Mouse (Mus musculus) olfactory bulb, adult 2 months (tissue): ENCODE data around the gene Tmbim4. TPM values are rescaled to one million over a fixed set of nuclear protein-coding genes. Genes with fewer than 3 reads are reported as not detected.

ENCODE experiments used
- H3K27ac ChIP-seq: fragments of 200-500 bp; 2 replicates; pipeline ENCODE4 v1.5.1; 2012; ENCODE audit warnings: low read depth, low read length; ENCODE audit not compliant: insufficient read depth
- H3K4me1 ChIP-seq: fragments of 200-500 bp; 2 replicates; pipeline ENCODE4 v1.6.1; 2012; ENCODE audit warnings: low read length; ENCODE audit not compliant: control insufficient read depth, insufficient read depth
- H3K4me3 ChIP-seq: fragments of 200-500 bp; 2 replicates; pipeline ENCODE4 v1.5.1; 2012; ENCODE audit warnings: mild to moderate bottlenecking, low read depth, low read length, moderate library complexity; ENCODE audit not compliant: insufficient read depth
- CTCF ChIP-seq: fragments of 200-500 bp; IDR thresholded peaks from 2 replicates; pipeline ENCODE4 v1.5.1; 2012; ENCODE audit warnings: low read depth, mild to moderate bottlenecking, low read length, moderate library complexity; ENCODE audit not compliant: insufficient read depth
- POLR2A ChIP-seq: fragments of 200-500 bp; IDR thresholded peaks from 2 replicates; pipeline ENCODE4 v1.6.1; 2012; ENCODE audit warnings: mild to moderate bottlenecking, low read depth, low read length, moderate library complexity; ENCODE audit not compliant: insufficient read depth
- WGBS: fragments of 180-500 bp; shearing (Covaris S2); methylation state at CpG from one replicate; pipeline ENCODE4 v1.1.7; 2018; 5-methylcytosine and 5-hydroxymethylcytosine counted together
- polyA plus RNA-seq: library from polyadenylated mRNA; stranded (reverse); fragments of >200 nt; gene quantifications from 2 replicates; pipeline ENCODE4 v1.2.4, GENCODE M21; 2012; ENCODE audit warnings: low replicate concordance; ENCODE audit not compliant: missing spikeins, insufficient read depth, insufficient read length

Tmbim4 gene
- polyA plus RNA-seq, 1 experiment: not detected

GRCm38 (mm10) chr10:120251791-120252190 lies 50.4 kb downstream of the Tmbim4 start:
- TF ChIP-seq POLR2A: no peak
- TF ChIP-seq CTCF: no peak
- no peak overlapping the region for H3K4me3 ChIP-seq
- H3K27ac ChIP-seq: no peak overlapping the region
- WGBS: 89% methylated on average over 4 of the region's 4 CpGs
- H3K4me1 ChIP-seq: no peaks in the 10 kb centered on the region

- H3K4me1 ChIP-seq: no peaks in the 10 kb centered on the region
- no peak for TF ChIP-seq CTCF
- no peak for TF ChIP-seq POLR2A
- no peak overlapping the region for H3K4me3 ChIP-seq
- WGBS: 42% methylated on average over 8 of the region's 8 CpGs
- no peak overlapping the region for H3K27ac ChIP-seq
Measured at GRCm38 (mm10) chr10:120252800-120253199, 51.4 kb downstream of the Tmbim4 start.

- WGBS: 24% methylated on average over 11 of the region's 11 CpGs
- TF ChIP-seq POLR2A: no peak
- TF ChIP-seq CTCF: no peak
- H3K4me1 ChIP-seq: no peaks in the 10 kb centered on the region
Measured at GRCm38 (mm10) chr10:120257231-120257630, 55.8 kb downstream of the Tmbim4 start.

GRCm38 (mm10) chr10:120267790-120268189 lies 66.4 kb downstream of the Tmbim4 start:
- 87% methylated on average over 12 of the region's 12 CpGs for WGBS
- TF ChIP-seq CTCF (no peak), POLR2A (no peak)
- Histone ChIP-seq H3K4me3 (no peak overlapping the region), H3K4me1 (no peaks in the 10 kb centered on the region), H3K27ac (no peak overlapping the region)

More at GRCm38 (mm10) chr10:120257231-120257630, 55.8 kb downstream of the Tmbim4 start:
- no peak overlapping the region for H3K27ac ChIP-seq
- H3K4me3 ChIP-seq: no peak overlapping the region

GRCm38 (mm10) chr10:120269946-120270345 lies 68.6 kb downstream of the Tmbim4 start:
- Histone ChIP-seq H3K4me1 (no peaks in the 10 kb centered on the region), H3K27ac (no peak overlapping the region), H3K4me3 (no peak overlapping the region)
- 97% methylated on average over 13 of the region's 13 CpGs for WGBS
- TF ChIP-seq POLR2A: no peak
- no peak for TF ChIP-seq CTCF

- 84% methylated on average over 4 of the region's 4 CpGs for WGBS
- H3K4me1 ChIP-seq: no peaks in the 10 kb centered on the region
- TF ChIP-seq CTCF (no peak), POLR2A (no peak)
- H3K4me3 ChIP-seq: no peak overlapping the region
- H3K27ac ChIP-seq: no peak overlapping the region
Measured at GRCm38 (mm10) chr10:120270777-120271176, 69.4 kb downstream of the Tmbim4 start.

- WGBS: 63% methylated on average over 6 of the region's 6 CpGs
- TF ChIP-seq POLR2A (no peak), CTCF (no peak)
- no peak overlapping the region for H3K4me3 ChIP-seq
- no peak overlapping the region for H3K27ac ChIP-seq
- H3K4me1 ChIP-seq: no peaks in the 10 kb centered on the region
Measured at GRCm38 (mm10) chr10:120271318-120271717, 69.9 kb downstream of the Tmbim4 start.

GRCm38 (mm10) chr10:120271879-120272269 lies 70.5 kb downstream of the Tmbim4 start:
- TF ChIP-seq CTCF: no peak
- 4% methylated on average over 11 of the region's 11 CpGs for WGBS
- no peak overlapping the region for H3K27ac ChIP-seq
- H3K4me1 ChIP-seq: no peaks in the 10 kb centered on the region
- peak overlapping the region; percentile 4; the same call in 1 of the 2 replicates for H3K4me3 ChIP-seq

GRCm38 (mm10) chr10:120272270-120272883 lies 71.0 kb downstream of the Tmbim4 start:
- peak overlapping the region; percentile 4; the same call in 1 of the 2 replicates for H3K4me3 ChIP-seq
- TF ChIP-seq CTCF (no peak), POLR2A (no peak)
- WGBS: 9% methylated on average over 19 of the region's 19 CpGs
- H3K4me1 ChIP-seq: no peaks in the 10 kb centered on the region
- H3K27ac ChIP-seq: no peak overlapping the region

- Histone ChIP-seq H3K4me3 (no peak overlapping the region), H3K27ac (no peak overlapping the region), H3K4me1 (no peaks in the 10 kb centered on the region)
- 95% methylated on average over 7 of the region's 7 CpGs for WGBS
- no peak for TF ChIP-seq POLR2A
- TF ChIP-seq CTCF: no peak
Measured at GRCm38 (mm10) chr10:120273335-120273734, 71.9 kb downstream of the Tmbim4 start.

Other genes with a start within 250 kb of the Tmbim4 start
- gene Helb, start 88.6 kb upstream of the Tmbim4 start, polyA plus RNA-seq: not detected in 2 replicates
- not detected in 2 replicates for gene Irak3, start 540 bp downstream of the Tmbim4 start, polyA plus RNA-seq
- gene Llph, start 25.5 kb downstream of the Tmbim4 start, polyA plus RNA-seq: not detected in 2 replicates